Mouse (Mus musculus) heart, embryonic 10.5 days (tissue): ENCODE results near the gene Inafm2. TPM values are rescaled to one million over a fixed set of nuclear protein-coding genes. Genes with fewer than 3 reads are reported as not detected.

Experiments
- DNase-seq: peaks from one replicate; pipeline ENCODE4 v3.0.0-alpha.2; 2017; ENCODE audit warnings: low spot score
- H3K27ac ChIP-seq: fragments of 300-500 bp; sonication (generic); 2 replicates; pipeline ENCODE4 v1.5.1; 2016; ENCODE audit warnings: mild to moderate bottlenecking
- H3K27me3 ChIP-seq: fragments of 300-500 bp; sonication (generic); 2 replicates; pipeline ENCODE4 v1.6.1; 2016; ENCODE audit warnings: mild to moderate bottlenecking; ENCODE audit not compliant: poor library complexity, insufficient read depth, severe bottlenecking
- H3K36me3 ChIP-seq: fragments of 300-500 bp; sonication (generic); 2 replicates; pipeline ENCODE4 v1.6.1; 2016; ENCODE audit warnings: mild to moderate bottlenecking, moderate library complexity
- H3K4me1 ChIP-seq: fragments of 300-500 bp; sonication (generic); 2 replicates; pipeline ENCODE4 v1.6.1; 2016; ENCODE audit warnings: mild to moderate bottlenecking
- H3K4me3 ChIP-seq: fragments of 300-500 bp; sonication (generic); 2 replicates; pipeline ENCODE4 v1.5.1; 2016; ENCODE audit warnings: mild to moderate bottlenecking, moderate library complexity
- H3K9me3 ChIP-seq: fragments of 300-500 bp; sonication (generic); 2 replicates; pipeline ENCODE4 v1.6.1; 2016; ENCODE audit warnings: mild to moderate bottlenecking, moderate library complexity
- WGBS: fragments of 180-500 bp; shearing (Covaris S2); methylation state at CpG from one replicate; pipeline ENCODE4 v1.1.7; 2016; 5-methylcytosine and 5-hydroxymethylcytosine counted together
- polyA plus RNA-seq: library from polyadenylated mRNA; unstranded; fragments of >200 nt; fragmentation: Nextera tagmentation; extraction: Ambion mirVana; gene quantifications from 2 replicates; pipeline ENCODE4 v1.2.1, GENCODE M21; 2016

The Inafm2 gene
- polyA plus RNA-seq, 1 experiment from 2014 or later = 22.6 TPM

- H3K27me3 ChIP-seq = peaks cover 100% of the 10 kb centered on the region
- WGBS = 77% methylated on average over 4 of the region's 4 CpGs
- peaks cover 73% of the 10 kb centered on the region for H3K4me1 ChIP-seq
Observed at GRCm38 (mm10) chr2:118708472-118708871, 37.1 kb upstream of the Inafm2 start.

GRCm38 (mm10) chr2:118709655-118710221 is 35.8 kb upstream of the Inafm2 start:
- Histone ChIP-seq H3K27ac (peak overlapping the region; percentile 17; the same call in 1 of the 2 replicates), H3K9me3 (no peaks in the 10 kb centered on the region), H3K36me3 (no peaks in the 10 kb centered on the region), H3K4me3 (no peak overlapping the region), H3K27me3 (peaks cover 98% of the 10 kb centered on the region), H3K4me1 (peaks cover 66% of the 10 kb centered on the region)
- no peak for DNase-seq
- WGBS = 37% methylated on average over 4 of the region's 4 CpGs

More at GRCm38 (mm10) chr2:118708472-118708871, 37.1 kb upstream of the Inafm2 start:
- no peaks in the 10 kb centered on the region for H3K9me3 ChIP-seq
- DNase-seq = no peak
- H3K4me3 ChIP-seq = no peak overlapping the region
- H3K27ac ChIP-seq = no peak overlapping the region
- no peaks in the 10 kb centered on the region for H3K36me3 ChIP-seq

GRCm38 (mm10) chr2:118711038-118711494 is 34.5 kb upstream of the Inafm2 start:
- Histone ChIP-seq H3K9me3 (no peaks in the 10 kb centered on the region), H3K27me3 (peaks cover 96% of the 10 kb centered on the region), H3K27ac (peak overlapping the region; percentile 72), H3K36me3 (no peaks in the 10 kb centered on the region), H3K4me1 (peaks cover 69% of the 10 kb centered on the region), H3K4me3 (peak overlapping the region; percentile 52)
- peak; percentile 85 for DNase-seq
- WGBS = 1% methylated on average over 36 of the region's 36 CpGs

- Histone ChIP-seq H3K27me3 (peaks cover 73% of the 10 kb centered on the region), H3K4me3 (no peak overlapping the region), H3K36me3 (no peaks in the 10 kb centered on the region), H3K9me3 (no peaks in the 10 kb centered on the region), H3K27ac (no peak overlapping the region), H3K4me1 (peaks cover 80% of the 10 kb centered on the region)
- DNase-seq = no peak
- WGBS = 85% methylated on average over 6 of the region's 6 CpGs
Observed at GRCm38 (mm10) chr2:118713631-118714030, 31.9 kb upstream of the Inafm2 start.

GRCm38 (mm10) chr2:118714230-118714629 is 31.3 kb upstream of the Inafm2 start:
- peaks cover 73% of the 10 kb centered on the region for H3K27me3 ChIP-seq
- no peak overlapping the region for H3K4me3 ChIP-seq
- no peaks in the 10 kb centered on the region for H3K9me3 ChIP-seq
- WGBS = 55% methylated on average over 4 of the region's 4 CpGs
- no peak for DNase-seq
- H3K4me1 ChIP-seq = peaks cover 81% of the 10 kb centered on the region
- 0 out of 2 replicates have a peak overlapping the region, but pooled peaks have one; percentile 0 for H3K27ac ChIP-seq
- no peaks in the 10 kb centered on the region for H3K36me3 ChIP-seq

GRCm38 (mm10) chr2:118716677-118717076 is 28.9 kb upstream of the Inafm2 start:
- H3K27ac ChIP-seq = peak overlapping the region; percentile 87
- no peak overlapping the region for H3K4me3 ChIP-seq
- peaks cover 56% of the 10 kb centered on the region for H3K4me1 ChIP-seq
- no peaks in the 10 kb centered on the region for H3K36me3 ChIP-seq
- H3K9me3 ChIP-seq = no peaks in the 10 kb centered on the region
- H3K27me3 ChIP-seq = peaks cover 62% of the 10 kb centered on the region
- peak; percentile 90 for DNase-seq
- WGBS = 39% methylated on average over 5 of the region's 5 CpGs

- DNase-seq = no peak
- no peaks in the 10 kb centered on the region for H3K9me3 ChIP-seq
- no peaks in the 10 kb centered on the region for H3K36me3 ChIP-seq
- no peak overlapping the region for H3K4me3 ChIP-seq
- no peak overlapping the region for H3K27ac ChIP-seq
- H3K4me1 ChIP-seq = peaks cover 34% of the 10 kb centered on the region
- peaks cover 71% of the 10 kb centered on the region for H3K27me3 ChIP-seq
- WGBS = 62% methylated on average over 15 of the region's 15 CpGs
Observed at GRCm38 (mm10) chr2:118723693-118724486, 21.7 kb upstream of the Inafm2 start.

- peaks cover 71% of the 10 kb centered on the region for H3K27me3 ChIP-seq
- 86% methylated on average over 4 of the region's 4 CpGs for WGBS
- H3K27ac ChIP-seq = no peak overlapping the region
- no peak overlapping the region for H3K4me3 ChIP-seq
- DNase-seq = no peak
- no peaks in the 10 kb centered on the region for H3K36me3 ChIP-seq
- H3K9me3 ChIP-seq = no peaks in the 10 kb centered on the region
- peaks cover 51% of the 10 kb centered on the region for H3K4me1 ChIP-seq
Observed at GRCm38 (mm10) chr2:118725511-118725910, 20.0 kb upstream of the Inafm2 start.

- Histone ChIP-seq H3K9me3 (no peaks in the 10 kb centered on the region), H3K27ac (no peak overlapping the region), H3K4me1 (peaks cover 53% of the 10 kb centered on the region), H3K36me3 (no peaks in the 10 kb centered on the region), H3K27me3 (peaks cover 81% of the 10 kb centered on the region), H3K4me3 (no peak overlapping the region)
- WGBS = 86% methylated on average over 2 of the region's 2 CpGs
- DNase-seq = no peak
Observed at GRCm38 (mm10) chr2:118726873-118727272, 18.7 kb upstream of the Inafm2 start.

- H3K4me1 ChIP-seq = peaks cover 50% of the 10 kb centered on the region
- DNase-seq = no peak
- no peak overlapping the region for H3K4me3 ChIP-seq
- no peaks in the 10 kb centered on the region for H3K9me3 ChIP-seq
- peak overlapping the region; percentile 70 for H3K27ac ChIP-seq
- 14% methylated on average over 9 of the region's 9 CpGs for WGBS
- no peaks in the 10 kb centered on the region for H3K36me3 ChIP-seq
- peaks cover 87% of the 10 kb centered on the region for H3K27me3 ChIP-seq
Observed at GRCm38 (mm10) chr2:118727911-118728310, 17.6 kb upstream of the Inafm2 start.

GRCm38 (mm10) chr2:118728337-118728736 is 17.2 kb upstream of the Inafm2 start, which contains the start of gene Plcb2:
Gene Plcb2 (minus strand): TSS chr2:118728438.
- Histone ChIP-seq H3K27ac (peak within 1 kb of the TSS; percentile 70), H3K4me1 (peaks cover 45% of the 10 kb centered on the region), H3K9me3 (no peaks in the 10 kb centered on the region), H3K36me3 (no peaks in the 10 kb centered on the region), H3K4me3 (peak within 1 kb of the TSS; percentile 30; the same call in 1 of the 2 replicates), H3K27me3 (peaks cover 87% of the 10 kb centered on the region)
- WGBS = 12% methylated on average over 7 of the region's 7 CpGs
- no peak for DNase-seq

GRCm38 (mm10) chr2:118729194-118729593 is 16.4 kb upstream of the Inafm2 start:
- H3K27me3 ChIP-seq = peaks cover 89% of the 10 kb centered on the region
- DNase-seq = no peak
- H3K36me3 ChIP-seq = no peaks in the 10 kb centered on the region
- WGBS = 24% methylated on average over 4 of the region's 4 CpGs
- no peaks in the 10 kb centered on the region for H3K9me3 ChIP-seq
- H3K4me3 ChIP-seq = no peak overlapping the region
- peaks cover 37% of the 10 kb centered on the region for H3K4me1 ChIP-seq
- peak overlapping the region; percentile 70; the same call in 1 of the 2 replicates for H3K27ac ChIP-seq
